Mouse (Mus musculus) heart, embryonic 12.5 days (tissue): Measurements from ENCODE around the gene Il34. TPM values are rescaled to one million over a fixed set of nuclear protein-coding genes. Genes with fewer than 3 reads are reported as not detected.

Experiments
- ATAC-seq: fragments of 200-750 bp; cut with Nextera tagmentation; 2 replicates; pipeline ENCODE4 v1.8.0; 2017; ENCODE audit warnings: moderate TSS enrichment, moderate library complexity; ENCODE audit not compliant: insufficient number of reproducible peaks, low FRiP score
- H3K27ac ChIP-seq: fragments of 300-500 bp; sonication (generic); 2 replicates; pipeline ENCODE4 v1.5.1; 2016; ENCODE audit warnings: mild to moderate bottlenecking, moderate library complexity; ENCODE audit not compliant: poor library complexity, severe bottlenecking
- H3K27me3 ChIP-seq: fragments of 300-500 bp; sonication (generic); replicated peaks from 2 replicates; pipeline ENCODE4 v1.6.1; 2016; ENCODE audit warnings: mild to moderate bottlenecking, moderate library complexity
- H3K36me3 ChIP-seq: fragments of 300-500 bp; sonication (generic); 2 replicates; pipeline ENCODE4 v1.6.1; 2016; ENCODE audit warnings: mild to moderate bottlenecking, moderate library complexity
- H3K4me1 ChIP-seq: fragments of 300-500 bp; sonication (generic); replicated peaks from 2 replicates; pipeline ENCODE4 v1.6.1; 2016; ENCODE audit warnings: mild to moderate bottlenecking
- H3K4me2 ChIP-seq: fragments of 300-500 bp; sonication (generic); 2 replicates; pipeline ENCODE4 v1.6.1; 2016; ENCODE audit warnings: mild to moderate bottlenecking, moderate library complexity
- H3K4me3 ChIP-seq: fragments of 300-500 bp; sonication (generic); 2 replicates; pipeline ENCODE4 v1.5.1; 2016; ENCODE audit warnings: mild to moderate bottlenecking
- H3K9ac ChIP-seq: fragments of 300-500 bp; sonication (generic); 2 replicates; pipeline ENCODE4 v1.6.1; 2016; ENCODE audit warnings: mild to moderate bottlenecking, moderate library complexity
- H3K9me3 ChIP-seq: fragments of 300-500 bp; sonication (generic); replicated peaks from 2 replicates; pipeline ENCODE4 v1.6.1; 2016; ENCODE audit warnings: mild to moderate bottlenecking, moderate library complexity
- WGBS: fragments of 180-500 bp; shearing (Covaris S2); methylation state at CpG from one replicate; pipeline ENCODE4 v1.1.7; 2016; 5-methylcytosine and 5-hydroxymethylcytosine counted together
- polyA plus RNA-seq: library from polyadenylated mRNA; unstranded; fragments of >200 nt; fragmentation: Nextera tagmentation; extraction: Ambion mirVana; gene quantifications from 2 replicates; pipeline ENCODE4 v1.2.1, GENCODE M21; 2016

The Il34 gene
- polyA plus RNA-seq, 1 experiment from 2014 or later, result 0.13 TPM

GRCm38 (mm10) chr8:110706288-110706870 lies 99.3 kb downstream of the Il34 start:
- 86% methylated on average over 3 of the region's 3 CpGs for WGBS
- Histone ChIP-seq H3K27me3 (no peaks in the 10 kb centered on the region), H3K4me1 (peaks cover 72% of the 10 kb centered on the region), H3K9me3 (no peaks in the 10 kb centered on the region), H3K27ac (0 out of 2 replicates have a peak overlapping the region, but pooled peaks have one; percentile 45), H3K4me2 (no peak overlapping the region), H3K9ac (no peak overlapping the region), H3K4me3 (no peak overlapping the region), H3K36me3 (0 out of 2 replicates have a peak, but pooled peaks cover 3% of the 10 kb centered on the region)
- ATAC-seq, result no peak

GRCm38 (mm10) chr8:110705391-110706287 lies 100.1 kb downstream of the Il34 start:
- Histone ChIP-seq H3K4me3 (no peak overlapping the region), H3K4me1 (peaks cover 70% of the 10 kb centered on the region), H3K9me3 (no peaks in the 10 kb centered on the region), H3K27me3 (no peaks in the 10 kb centered on the region), H3K4me2 (no peak overlapping the region), H3K36me3 (0 out of 2 replicates have a peak, but pooled peaks cover 3% of the 10 kb centered on the region), H3K9ac (0 out of 2 replicates have a peak overlapping the region, but pooled peaks have one; percentile 25), H3K27ac (peak overlapping the region; percentile 45)
- peak; percentile 50; the same call in 1 of the 2 replicates for ATAC-seq
- WGBS, result 41% methylated on average over 14 of the region's 14 CpGs

- peak overlapping the region; percentile 57 for H3K27ac ChIP-seq
- H3K4me1 ChIP-seq, result peaks cover 58% of the 10 kb centered on the region
- 70% methylated on average over 3 of the region's 3 CpGs for WGBS
These were observed 101.6 kb downstream of the Il34 start for GRCm38 (mm10) chr8:110704103-110704502.

GRCm38 (mm10) chr8:110703460-110704061 lies 102.2 kb downstream of the Il34 start:
- Histone ChIP-seq H3K27ac (peak overlapping the region; percentile 57), H3K4me3 (no peak overlapping the region), H3K9me3 (no peaks in the 10 kb centered on the region), H3K9ac (peak overlapping the region; percentile 10; the same call in 1 of the 2 replicates), H3K4me1 (peaks cover 61% of the 10 kb centered on the region), H3K27me3 (no peaks in the 10 kb centered on the region), H3K4me2 (no peak overlapping the region), H3K36me3 (0 out of 2 replicates have a peak, but pooled peaks cover 3% of the 10 kb centered on the region)
- WGBS, result 32% methylated on average over 9 of the region's 9 CpGs
- ATAC-seq, result no peak

More at GRCm38 (mm10) chr8:110704103-110704502, 101.6 kb downstream of the Il34 start:
- no peaks in the 10 kb centered on the region for H3K9me3 ChIP-seq
- no peaks in the 10 kb centered on the region for H3K27me3 ChIP-seq
- no peak overlapping the region for H3K4me3 ChIP-seq
- no peak for ATAC-seq
- no peak overlapping the region for H3K4me2 ChIP-seq
- H3K9ac ChIP-seq, result no peak overlapping the region
- H3K36me3 ChIP-seq, result 0 out of 2 replicates have a peak, but pooled peaks cover 3% of the 10 kb centered on the region

- Histone ChIP-seq H3K36me3 (0 out of 2 replicates have a peak, but pooled peaks cover 3% of the 10 kb centered on the region), H3K4me1 (peaks cover 66% of the 10 kb centered on the region), H3K27me3 (no peaks in the 10 kb centered on the region), H3K27ac (peak overlapping the region; percentile 57), H3K4me3 (no peak overlapping the region), H3K4me2 (no peak overlapping the region), H3K9me3 (no peaks in the 10 kb centered on the region), H3K9ac (peak overlapping the region; percentile 10; the same call in 1 of the 2 replicates)
- ATAC-seq, result no peak
- 52% methylated on average over 9 of the region's 9 CpGs for WGBS
These were observed 102.9 kb downstream of the Il34 start for GRCm38 (mm10) chr8:110702636-110703459.

GRCm38 (mm10) chr8:110700561-110700960 lies 105.2 kb downstream of the Il34 start:
- H3K4me1 ChIP-seq, result peaks cover 71% of the 10 kb centered on the region
- H3K4me3 ChIP-seq, result no peak overlapping the region
- WGBS, result 81% methylated on average over 2 of the region's 2 CpGs
- no peak for ATAC-seq
- no peak overlapping the region for H3K9ac ChIP-seq
- H3K36me3 ChIP-seq, result no peaks in the 10 kb centered on the region
- H3K27me3 ChIP-seq, result no peaks in the 10 kb centered on the region
- H3K4me2 ChIP-seq, result no peak overlapping the region
- H3K27ac ChIP-seq, result no peak overlapping the region
- H3K9me3 ChIP-seq, result no peaks in the 10 kb centered on the region

- Histone ChIP-seq H3K27ac (no peak overlapping the region), H3K4me1 (peaks cover 70% of the 10 kb centered on the region), H3K4me3 (no peak overlapping the region), H3K9ac (no peak overlapping the region), H3K9me3 (no peaks in the 10 kb centered on the region), H3K27me3 (no peaks in the 10 kb centered on the region), H3K4me2 (no peak overlapping the region), H3K36me3 (no peaks in the 10 kb centered on the region)
- ATAC-seq, result no peak
- WGBS, result 88% methylated on average over 7 of the region's 7 CpGs
These were observed 106.2 kb downstream of the Il34 start for GRCm38 (mm10) chr8:110699501-110699900.

GRCm38 (mm10) chr8:110698098-110698497 lies 107.6 kb downstream of the Il34 start:
- Histone ChIP-seq H3K27ac (no peak overlapping the region), H3K4me3 (no peak overlapping the region), H3K9ac (no peak overlapping the region), H3K36me3 (no peaks in the 10 kb centered on the region), H3K4me2 (no peak overlapping the region), H3K4me1 (peaks cover 57% of the 10 kb centered on the region), H3K27me3 (no peaks in the 10 kb centered on the region), H3K9me3 (no peaks in the 10 kb centered on the region)
- WGBS, result 61% methylated on average over 1 of the region's 1 CpGs
- ATAC-seq, result no peak

- Histone ChIP-seq H3K4me2 (no peak overlapping the region), H3K4me1 (peaks cover 52% of the 10 kb centered on the region), H3K27ac (no peak overlapping the region), H3K36me3 (no peaks in the 10 kb centered on the region), H3K9me3 (no peaks in the 10 kb centered on the region), H3K4me3 (no peak overlapping the region), H3K9ac (no peak overlapping the region), H3K27me3 (no peaks in the 10 kb centered on the region)
- no peak for ATAC-seq
- WGBS, result 86% methylated on average over 5 of the region's 5 CpGs
These were observed 108.2 kb downstream of the Il34 start for GRCm38 (mm10) chr8:110697571-110697970.

- H3K36me3 ChIP-seq, result no peaks in the 10 kb centered on the region
- 0 out of 2 replicates have a peak overlapping the region, but pooled peaks have one; percentile 1 for H3K27ac ChIP-seq
- no peak for ATAC-seq
- no peaks in the 10 kb centered on the region for H3K27me3 ChIP-seq
- H3K4me1 ChIP-seq, result peaks cover 38% of the 10 kb centered on the region
- whole genome bisulfite sequencing, result 75% methylated on average over 4 of the region's 4 CpGs
- no peaks in the 10 kb centered on the region for H3K9me3 ChIP-seq
- H3K4me3 ChIP-seq, result no peak overlapping the region
- no peak overlapping the region for H3K4me2 ChIP-seq
- no peak overlapping the region for H3K9ac ChIP-seq
These were observed 109.7 kb downstream of the Il34 start for GRCm38 (mm10) chr8:110696051-110696450.
